Mouse (Mus musculus): Measurements from ENCODE around the gene Pald1. TPM values are rescaled to one million over a fixed set of nuclear protein-coding genes. Genes with fewer than 3 reads are reported as not detected.

The Pald1 gene
- polyA plus RNA-seq, 1 experiment from 2014 or later = 47.5 TPM

- H3K4me1 ChIP-seq (ENCODE audit: insufficient read depth) = no peaks in the 10 kb centered on the region
- WGBS = 11% methylated on average over 10 of the region's 10 CpGs
- no peaks in the 10 kb centered on the region for H3K27me3 ChIP-seq (ENCODE audit: insufficient read depth, low read length)
- no peak overlapping the region for H3K9ac ChIP-seq
- no peak for ATAC-seq (ENCODE audit: insufficient read depth)
- peak overlapping the region; percentile 3; the same call in 1 of the 2 replicates for H3K4me2 ChIP-seq
- no peak overlapping the region for H3K27ac ChIP-seq (ENCODE audit: low read depth)
- H3K9me3 ChIP-seq (ENCODE audit: low read depth, low read length) = no peaks in the 10 kb centered on the region
- H3K36me3 ChIP-seq (ENCODE audit: insufficient read depth) = no peaks in the 10 kb centered on the region
- H3K4me3 ChIP-seq (ENCODE audit: low read depth, low read length) = no peak overlapping the region
- DNase-seq = no peak
- no peak for TF ChIP-seq CTCF (IDR thresholded peaks at IDR 0.05; ENCODE audit: low read depth)
Observed at GRCm38 (mm10) chr10:61405958-61406357, 22.6 kb upstream of the Pald1 start.

GRCm38 (mm10) chr10:61402911-61403310 lies 19.6 kb upstream of the Pald1 start:
- no peak for TF ChIP-seq CTCF (IDR thresholded peaks at IDR 0.05; ENCODE audit: low read depth)
- ATAC-seq (ENCODE audit: insufficient read depth) (no peak), DNase-seq (no peak)
- 78% methylated on average over 2 of the region's 2 CpGs for WGBS
- H3K27me3 ChIP-seq (ENCODE audit: insufficient read depth, low read length) = no peaks in the 10 kb centered on the region
- no peak overlapping the region for H3K4me3 ChIP-seq (ENCODE audit: low read depth, low read length)
- no peaks in the 10 kb centered on the region for H3K4me1 ChIP-seq (ENCODE audit: insufficient read depth)
- no peak overlapping the region for H3K27ac ChIP-seq (ENCODE audit: low read depth)
- no peaks in the 10 kb centered on the region for H3K9me3 ChIP-seq (ENCODE audit: low read depth, low read length)
- no peak overlapping the region for H3K4me2 ChIP-seq
- H3K36me3 ChIP-seq (ENCODE audit: insufficient read depth) = no peaks in the 10 kb centered on the region
- H3K9ac ChIP-seq = no peak overlapping the region

GRCm38 (mm10) chr10:61402480-61402879 lies 19.1 kb upstream of the Pald1 start:
- Histone ChIP-seq H3K4me3 (ENCODE audit: low read depth, low read length) (no peak overlapping the region), H3K27me3 (ENCODE audit: insufficient read depth, low read length) (no peaks in the 10 kb centered on the region), H3K27ac (ENCODE audit: low read depth) (no peak overlapping the region), H3K36me3 (ENCODE audit: insufficient read depth) (no peaks in the 10 kb centered on the region), H3K9ac (no peak overlapping the region), H3K9me3 (ENCODE audit: low read depth, low read length) (no peaks in the 10 kb centered on the region), H3K4me2 (no peak overlapping the region), H3K4me1 (ENCODE audit: insufficient read depth) (no peaks in the 10 kb centered on the region)
- TF ChIP-seq CTCF (IDR thresholded peaks at IDR 0.05; ENCODE audit: low read depth) = peak; percentile 61
- DNase-seq (no peak), ATAC-seq (ENCODE audit: insufficient read depth) (no peak)
- WGBS = 75% methylated on average over 5 of the region's 5 CpGs

- Histone ChIP-seq H3K36me3 (ENCODE audit: insufficient read depth) (no peaks in the 10 kb centered on the region), H3K27me3 (ENCODE audit: insufficient read depth, low read length) (no peaks in the 10 kb centered on the region), H3K4me1 (ENCODE audit: insufficient read depth) (no peaks in the 10 kb centered on the region), H3K9me3 (ENCODE audit: low read depth, low read length) (no peaks in the 10 kb centered on the region), H3K4me3 (ENCODE audit: low read depth, low read length) (no peak overlapping the region), H3K9ac (no peak overlapping the region), H3K27ac (ENCODE audit: low read depth) (no peak overlapping the region), H3K4me2 (no peak overlapping the region)
- WGBS = 81% methylated on average over 5 of the region's 5 CpGs
- no peak for ATAC-seq (ENCODE audit: insufficient read depth)
- no peak for TF ChIP-seq CTCF (IDR thresholded peaks at IDR 0.05; ENCODE audit: low read depth)
- DNase-seq = no peak
Observed at GRCm38 (mm10) chr10:61400407-61400806, 17.1 kb upstream of the Pald1 start.

- no peaks in the 10 kb centered on the region for H3K9me3 ChIP-seq (ENCODE audit: low read depth, low read length)
- H3K27ac ChIP-seq (ENCODE audit: low read depth) = no peak overlapping the region
- H3K4me2 ChIP-seq = no peak overlapping the region
- H3K36me3 ChIP-seq (ENCODE audit: insufficient read depth) = no peaks in the 10 kb centered on the region
- no peak overlapping the region for H3K9ac ChIP-seq
- peak; percentile 98 for TF ChIP-seq CTCF (IDR thresholded peaks at IDR 0.05; ENCODE audit: low read depth)
- H3K4me3 ChIP-seq (ENCODE audit: low read depth, low read length) = no peak overlapping the region
- WGBS = 20% methylated on average over 13 of the region's 13 CpGs
- H3K4me1 ChIP-seq (ENCODE audit: insufficient read depth) = no peaks in the 10 kb centered on the region
- ATAC-seq (ENCODE audit: insufficient read depth) = peak; percentile 81
- no peaks in the 10 kb centered on the region for H3K27me3 ChIP-seq (ENCODE audit: insufficient read depth, low read length)
- DNase-seq = peak; percentile 96
Observed at GRCm38 (mm10) chr10:61399156-61399734, 15.9 kb upstream of the Pald1 start.

GRCm38 (mm10) chr10:61398125-61398524 lies 14.8 kb upstream of the Pald1 start:
- Histone ChIP-seq H3K4me2 (no peak overlapping the region), H3K27ac (ENCODE audit: low read depth) (no peak overlapping the region), H3K27me3 (ENCODE audit: insufficient read depth, low read length) (no peaks in the 10 kb centered on the region), H3K9ac (no peak overlapping the region), H3K4me1 (ENCODE audit: insufficient read depth) (no peaks in the 10 kb centered on the region), H3K9me3 (ENCODE audit: low read depth, low read length) (no peaks in the 10 kb centered on the region), H3K36me3 (ENCODE audit: insufficient read depth) (no peaks in the 10 kb centered on the region), H3K4me3 (ENCODE audit: low read depth, low read length) (no peak overlapping the region)
- DNase-seq (no peak), ATAC-seq (ENCODE audit: insufficient read depth) (no peak)
- TF ChIP-seq CTCF (IDR thresholded peaks at IDR 0.05; ENCODE audit: low read depth) = no peak
- 31% methylated on average over 3 of the region's 3 CpGs for WGBS

- Histone ChIP-seq H3K4me3 (ENCODE audit: low read depth, low read length) (no peak overlapping the region), H3K27ac (ENCODE audit: low read depth) (peak overlapping the region; percentile 82), H3K27me3 (ENCODE audit: insufficient read depth, low read length) (no peaks in the 10 kb centered on the region), H3K36me3 (ENCODE audit: insufficient read depth) (no peaks in the 10 kb centered on the region), H3K9ac (no peak overlapping the region), H3K4me2 (peak overlapping the region; percentile 31), H3K9me3 (ENCODE audit: low read depth, low read length) (no peaks in the 10 kb centered on the region), H3K4me1 (ENCODE audit: insufficient read depth) (peaks cover 6% of the 10 kb centered on the region; the same call in 1 of the 2 replicates)
- peak; percentile 25; the same call in 1 of the 2 replicates for ATAC-seq (ENCODE audit: insufficient read depth)
- DNase-seq = peak; percentile 66
- WGBS = 19% methylated on average over 9 of the region's 9 CpGs
- no peak for TF ChIP-seq CTCF (IDR thresholded peaks at IDR 0.05; ENCODE audit: low read depth)
Observed at GRCm38 (mm10) chr10:61394476-61395136, 11.3 kb upstream of the Pald1 start.

All from lung, embryonic 14.5 days (tissue).